Mouse (Mus musculus) limb, embryonic 11.5 days (tissue): ENCODE measurements around the gene Slc35a3. TPM values are rescaled to one million over a fixed set of nuclear protein-coding genes. Genes with fewer than 3 reads are reported as not detected.

ENCODE experiments used
- ATAC-seq: fragments of 200-750 bp; cut with Nextera tagmentation; 2 replicates; pipeline ENCODE4 v1.8.0; 2017; ENCODE audit warnings: low read depth; ENCODE audit not compliant: insufficient number of reproducible peaks, low FRiP score, low TSS enrichment
- DNase-seq: peaks from one replicate; pipeline ENCODE4 v3.0.0-alpha.2; 2015; ENCODE audit warnings: low spot score
- H3K27ac ChIP-seq: fragments of 300-500 bp; sonication (generic); replicated peaks from 2 replicates; pipeline ENCODE4 v1.5.1; 2014; ENCODE audit warnings: low read depth, mild to moderate bottlenecking, low read length
- H3K27me3 ChIP-seq: fragments of 300-500 bp; sonication (generic); 2 replicates; pipeline ENCODE4 v1.6.1; 2014; ENCODE audit warnings: mild to moderate bottlenecking, low read length, mixed read lengths; ENCODE audit not compliant: control insufficient read depth, insufficient read depth
- H3K36me3 ChIP-seq: fragments of 300-500 bp; sonication (generic); 2 replicates; pipeline ENCODE4 v1.6.1; 2014; ENCODE audit warnings: mild to moderate bottlenecking, low read length, moderate library complexity, mixed read lengths; ENCODE audit not compliant: control insufficient read depth, insufficient read depth
- H3K4me1 ChIP-seq: fragments of 300-500 bp; sonication (generic); 2 replicates; pipeline ENCODE4 v1.6.1; 2014; ENCODE audit warnings: low read length, mixed read lengths; ENCODE audit not compliant: control insufficient read depth, insufficient read depth
- H3K4me2 ChIP-seq: fragments of 300-500 bp; sonication (generic); 2 replicates; pipeline ENCODE4 v1.6.1; 2014; ENCODE audit warnings: low read depth, mild to moderate bottlenecking, moderate library complexity; ENCODE audit not compliant: severe bottlenecking
- H3K4me3 ChIP-seq: fragments of 300-500 bp; sonication (generic); 2 replicates; pipeline ENCODE4 v1.5.1; 2014; ENCODE audit warnings: low read depth, low read length
- H3K9ac ChIP-seq: fragments of 300-500 bp; sonication (generic); 2 replicates; pipeline ENCODE4 v1.6.1; 2014; ENCODE audit warnings: mild to moderate bottlenecking, low read length
- H3K9me3 ChIP-seq: fragments of 300-500 bp; sonication (generic); 2 replicates; pipeline ENCODE4 v1.6.1; 2016; ENCODE audit warnings: low read length; ENCODE audit not compliant: control insufficient read depth
- WGBS: fragments of 180-500 bp; shearing (Covaris S2); extraction: QIAGEN DNeasy Blood & Tissue Kit; methylation state at CpG from one replicate; pipeline ENCODE4 v1.1.7; 2014; 5-methylcytosine and 5-hydroxymethylcytosine counted together
- polyA plus RNA-seq: library from polyadenylated mRNA; unstranded; fragments of >200 nt; fragmentation: Nextera tagmentation; extraction: Ambion mirVana; gene quantifications from 2 replicates; pipeline ENCODE4 v1.2.1, GENCODE M21; 2014

Gene Slc35a3
- polyA plus RNA-seq, 1 experiment from 2014 or later, result 6.8 TPM

DNA sequence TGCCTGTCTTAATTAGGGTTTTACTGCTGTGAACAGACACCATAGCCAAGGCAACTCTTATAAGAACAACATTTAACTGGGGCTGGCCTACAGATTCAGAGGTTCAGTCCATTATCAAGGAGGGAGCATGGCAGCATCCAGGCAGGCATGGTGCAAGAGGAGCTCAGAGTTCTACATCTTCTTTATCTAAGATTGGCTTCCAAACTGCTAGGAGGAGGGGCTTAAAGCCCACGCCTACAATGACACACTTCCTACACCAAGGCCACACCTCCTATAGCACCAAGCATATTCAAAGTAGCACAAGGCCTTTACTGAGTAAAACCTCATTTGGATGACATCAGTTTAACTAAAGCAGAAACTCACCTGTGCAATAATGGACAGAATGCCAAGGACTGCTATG is 72.6 kb downstream of the Slc35a3 start:
- 88% methylated on average over 1 of the region's 1 CpGs for WGBS
- peaks cover 26% of the 10 kb centered on the region; the same call in 1 of the 2 replicates for H3K36me3 ChIP-seq
- DNase-seq (no peak), ATAC-seq (no peak)
- no peaks in the 10 kb centered on the region for H3K9me3 ChIP-seq
- no peak overlapping the region for H3K4me3 ChIP-seq
- no peaks in the 10 kb centered on the region for H3K4me1 ChIP-seq
- H3K27me3 ChIP-seq, result no peaks in the 10 kb centered on the region
- H3K9ac ChIP-seq, result no peak overlapping the region
- no peak overlapping the region for H3K4me2 ChIP-seq
- no peak overlapping the region for H3K27ac ChIP-seq

DNA sequence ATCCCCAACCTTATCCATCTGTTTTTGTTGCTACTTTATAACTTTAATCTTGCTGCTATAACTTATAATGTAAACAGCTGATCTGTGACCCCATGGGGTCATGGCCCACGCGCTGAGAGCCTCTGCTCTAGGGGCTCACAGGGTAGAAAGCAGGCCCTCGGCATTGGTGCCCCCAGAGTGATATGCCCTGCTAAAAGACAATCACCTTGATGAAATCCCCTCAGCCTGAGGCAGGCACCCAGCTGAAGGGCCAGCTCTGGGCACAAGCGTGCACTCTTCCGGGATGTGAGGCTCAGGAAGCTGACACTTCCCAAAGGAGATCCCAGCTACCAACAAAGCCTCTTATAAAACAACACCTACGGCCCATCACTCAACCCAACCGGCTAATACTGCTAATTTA is 74.1 kb downstream of the Slc35a3 start:
- H3K4me1 ChIP-seq, result no peaks in the 10 kb centered on the region
- peaks cover 26% of the 10 kb centered on the region; the same call in 1 of the 2 replicates for H3K36me3 ChIP-seq
- no peak overlapping the region for H3K27ac ChIP-seq
- no peak overlapping the region for H3K4me2 ChIP-seq
- WGBS, result 90% methylated on average over 7 of the region's 7 CpGs
- no peak for DNase-seq
- no peak for ATAC-seq
- no peak overlapping the region for H3K9ac ChIP-seq
- H3K27me3 ChIP-seq, result no peaks in the 10 kb centered on the region
- no peaks in the 10 kb centered on the region for H3K9me3 ChIP-seq
- H3K4me3 ChIP-seq, result no peak overlapping the region

DNA sequence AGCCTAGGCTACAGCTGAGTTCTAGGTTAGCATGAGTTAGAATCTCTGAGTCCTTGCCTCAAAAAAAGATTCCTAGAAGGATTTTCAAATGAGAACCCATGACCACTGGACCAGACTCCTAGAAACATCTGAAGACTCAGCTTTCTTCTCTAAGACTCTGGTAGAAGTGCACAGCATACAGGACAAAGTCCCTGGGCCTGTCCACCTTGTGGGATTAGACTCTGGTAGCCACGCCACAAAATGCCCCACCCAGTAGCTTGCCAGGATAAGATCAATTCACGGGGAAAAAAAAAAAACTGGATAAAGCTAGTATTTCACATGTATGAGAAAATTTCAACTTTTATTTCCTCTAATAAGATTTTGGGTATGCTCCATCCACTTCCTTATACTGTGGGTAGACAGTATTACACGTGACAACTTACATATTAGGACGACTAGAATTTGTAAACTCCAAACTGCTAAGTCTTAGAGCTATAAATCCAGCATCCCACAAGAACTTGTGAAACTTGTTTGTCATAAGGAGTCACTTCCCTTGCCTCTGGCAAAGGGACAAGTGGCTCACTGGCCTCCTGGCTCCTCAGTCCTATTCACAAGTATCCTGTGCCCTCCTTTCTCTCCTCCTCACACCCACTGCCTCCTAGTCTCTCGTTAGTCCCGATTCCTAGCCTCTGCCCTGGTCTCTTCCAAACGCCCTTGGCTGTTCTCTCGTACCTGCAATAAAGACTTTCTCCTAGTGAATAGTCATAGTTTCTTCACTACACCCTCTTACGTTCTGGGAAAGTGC is 74.7 kb downstream of the Slc35a3 start:
- peaks cover 22% of the 10 kb centered on the region; the same call in 1 of the 2 replicates for H3K36me3 ChIP-seq
- no peak for ATAC-seq
- 87% methylated on average over 9 of the region's 9 CpGs for WGBS
- no peak overlapping the region for H3K9ac ChIP-seq
- no peak overlapping the region for H3K4me2 ChIP-seq
- H3K4me3 ChIP-seq, result no peak overlapping the region
- no peak overlapping the region for H3K27ac ChIP-seq
- H3K27me3 ChIP-seq, result no peaks in the 10 kb centered on the region
- DNase-seq, result no peak
- no peaks in the 10 kb centered on the region for H3K9me3 ChIP-seq
- no peaks in the 10 kb centered on the region for H3K4me1 ChIP-seq

DNA sequence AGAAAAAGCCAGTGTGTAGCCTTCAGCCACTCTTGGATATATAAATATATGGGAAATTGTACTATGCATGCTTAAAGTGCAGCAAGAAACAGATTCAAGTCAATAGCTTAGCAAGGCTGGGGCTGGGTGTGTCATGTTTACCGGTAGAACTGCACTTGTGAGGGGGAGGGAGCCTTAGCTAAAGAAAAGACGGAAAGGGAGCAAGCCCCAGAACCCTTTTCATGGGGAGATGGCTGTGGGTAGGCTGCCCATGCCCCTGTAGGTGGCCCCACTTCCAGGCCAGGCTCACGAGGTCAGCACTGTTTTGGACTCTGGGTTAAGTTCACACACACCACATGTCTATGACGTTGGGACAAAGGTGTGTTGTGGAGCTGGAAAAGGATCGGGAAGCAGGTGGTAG is 76.8 kb downstream of the Slc35a3 start:
- Histone ChIP-seq H3K9ac (no peak overlapping the region), H3K4me3 (no peak overlapping the region), H3K36me3 (peaks cover 17% of the 10 kb centered on the region; the same call in 1 of the 2 replicates), H3K27ac (no peak overlapping the region), H3K4me2 (no peak overlapping the region), H3K27me3 (no peaks in the 10 kb centered on the region), H3K4me1 (no peaks in the 10 kb centered on the region), H3K9me3 (no peaks in the 10 kb centered on the region)
- ATAC-seq (no peak), DNase-seq (no peak)
- 84% methylated on average over 5 of the region's 5 CpGs for whole genome bisulfite sequencing

DNA sequence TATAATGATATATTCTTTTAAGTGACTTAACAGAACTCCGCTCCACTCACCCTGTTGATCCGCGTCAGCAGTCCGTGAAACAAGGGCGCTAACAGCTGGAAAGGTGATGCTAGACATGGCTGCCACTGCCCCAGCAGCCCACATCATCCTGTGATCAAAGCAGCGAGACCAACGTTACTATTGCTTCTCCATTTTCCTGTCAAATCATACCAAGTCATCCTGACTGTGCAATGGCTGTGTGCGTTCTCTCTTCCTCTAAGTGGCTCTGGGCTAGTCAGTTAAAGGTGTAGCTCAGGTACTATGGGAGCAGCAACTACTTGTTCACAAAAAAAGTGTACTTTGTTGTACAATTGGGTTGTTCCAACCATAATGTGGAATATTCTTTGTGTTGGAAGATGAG is 77.8 kb downstream of the Slc35a3 start:
- ATAC-seq, result no peak
- 94% methylated on average over 8 of the region's 8 CpGs for WGBS

DNA sequence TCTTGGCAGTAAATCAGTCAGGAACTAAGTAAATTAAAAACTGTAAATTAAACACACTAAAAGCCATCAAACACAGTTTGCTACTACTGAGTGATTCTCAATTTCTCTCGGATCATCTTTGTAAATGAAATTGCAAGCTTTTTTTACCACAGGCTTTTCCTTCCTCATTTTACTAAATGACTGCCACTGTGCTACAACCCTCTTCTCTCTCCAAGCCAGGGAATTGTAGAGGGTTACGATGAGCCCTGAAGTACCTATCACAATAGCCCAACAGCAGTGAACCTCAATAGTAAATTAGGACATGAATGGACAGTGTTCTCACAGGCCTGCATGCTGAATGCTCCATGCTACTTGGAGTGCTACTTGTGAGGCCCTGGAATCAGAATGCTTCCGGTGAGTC is 78.5 kb downstream of the Slc35a3 start:
- 95% methylated on average over 3 of the region's 3 CpGs for WGBS

More for the DNA sequence above, 77.8 kb downstream of the Slc35a3 start:
- Histone ChIP-seq H3K36me3 (peaks cover 10% of the 10 kb centered on the region; the same call in 1 of the 2 replicates), H3K4me1 (no peaks in the 10 kb centered on the region), H3K9me3 (no peaks in the 10 kb centered on the region), H3K4me3 (no peak overlapping the region), H3K9ac (no peak overlapping the region), H3K4me2 (no peak overlapping the region), H3K27me3 (no peaks in the 10 kb centered on the region), H3K27ac (no peak overlapping the region)
- DNase-seq, result no peak

DNA sequence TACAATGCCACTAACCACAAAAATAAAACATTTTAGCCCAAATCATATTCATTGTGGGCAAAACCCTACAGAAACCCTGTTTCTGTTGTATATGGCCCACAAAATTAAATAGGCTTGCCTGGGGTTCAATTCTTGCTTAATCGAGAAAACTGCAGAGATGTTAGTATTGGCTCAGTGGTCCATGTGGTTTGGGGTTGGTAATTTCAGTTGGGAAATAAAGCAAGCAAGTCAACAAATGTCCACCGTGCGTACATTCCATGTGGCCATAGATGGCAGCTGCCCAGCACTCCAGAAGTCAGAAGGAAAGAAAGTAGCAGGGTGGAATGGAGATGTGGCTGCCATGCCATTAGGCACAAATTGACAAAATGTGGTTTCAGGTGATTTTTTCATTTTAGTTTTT is 79.7 kb downstream of the Slc35a3 start:
- WGBS, result 93% methylated on average over 3 of the region's 3 CpGs
- no peak overlapping the region for H3K4me3 ChIP-seq
- peaks cover 6% of the 10 kb centered on the region; the same call in 1 of the 2 replicates for H3K36me3 ChIP-seq
- no peaks in the 10 kb centered on the region for H3K9me3 ChIP-seq
- H3K4me2 ChIP-seq, result no peak overlapping the region
- H3K4me1 ChIP-seq, result no peaks in the 10 kb centered on the region
- ATAC-seq (no peak), DNase-seq (no peak)
- no peaks in the 10 kb centered on the region for H3K27me3 ChIP-seq
- no peak overlapping the region for H3K9ac ChIP-seq
- no peak overlapping the region for H3K27ac ChIP-seq

More for the DNA sequence above, 78.5 kb downstream of the Slc35a3 start:
- Histone ChIP-seq H3K36me3 (peaks cover 10% of the 10 kb centered on the region; the same call in 1 of the 2 replicates), H3K27ac (no peak overlapping the region), H3K9me3 (no peaks in the 10 kb centered on the region), H3K27me3 (no peaks in the 10 kb centered on the region), H3K9ac (no peak overlapping the region), H3K4me1 (no peaks in the 10 kb centered on the region), H3K4me2 (no peak overlapping the region), H3K4me3 (no peak overlapping the region)
- DNase-seq (no peak), ATAC-seq (no peak)

DNA sequence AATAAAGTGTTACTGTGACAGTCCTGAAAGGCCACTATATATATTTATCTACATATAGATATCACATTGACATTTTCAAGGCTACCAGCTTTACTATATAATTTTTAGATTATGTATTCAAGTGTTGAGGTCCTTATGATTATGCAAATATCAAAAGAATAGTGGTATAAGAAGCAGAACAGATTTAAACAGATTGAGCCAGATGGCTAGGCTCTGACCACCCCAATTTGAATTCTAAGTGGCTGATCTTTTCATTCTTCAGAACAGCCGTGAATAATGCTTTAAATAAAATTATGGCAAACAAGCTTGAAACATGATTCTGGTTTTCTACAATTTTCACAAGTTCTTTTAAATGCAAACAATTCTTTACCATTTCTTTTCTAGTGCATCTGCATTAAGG is 81.2 kb downstream of the Slc35a3 start:
- Histone ChIP-seq H3K4me2 (no peak overlapping the region), H3K27ac (no peak overlapping the region), H3K36me3 (no peaks in the 10 kb centered on the region; the same call in 1 of the 2 replicates), H3K4me1 (no peaks in the 10 kb centered on the region), H3K9me3 (no peaks in the 10 kb centered on the region), H3K4me3 (no peak overlapping the region), H3K27me3 (no peaks in the 10 kb centered on the region), H3K9ac (no peak overlapping the region)
- ATAC-seq (no peak), DNase-seq (no peak)
- 100% methylated on average over 1 of the region's 1 CpGs for WGBS
